Mouse (Mus musculus) lung, postnatal 0 days (tissue): ENCODE results near the gene Sdk1.

Experiments used
- CTCF ChIP-seq: IDR thresholded peaks from 2 replicates; pipeline ENCODE4 v1.5.1; 2016; ENCODE audit warnings: antibody characterized with exemption, mild to moderate bottlenecking
- EP300 ChIP-seq: IDR thresholded peaks from 2 replicates; pipeline ENCODE4 v1.6.1; 2016; ENCODE audit warnings: antibody characterized with exemption, mild to moderate bottlenecking, control low read depth

- TF ChIP-seq EP300 (no peak), CTCF (no peak)
Measured at GRCm38 (mm10) chr5:141415644-141416243, 174.5 kb downstream of the Sdk1 start.
